Mouse (Mus musculus): ENCODE results near the gene Tars. TPM values are rescaled to one million over a fixed set of nuclear protein-coding genes. Genes with fewer than 3 reads are reported as not detected.

The Tars gene
- total RNA-seq (2021) = 10 to 100 TPM; 40.6 to 46.4 TPM
- long read RNA-seq, full-length matches to known transcripts = 36 of 38 reads
- long read RNA-seq, partial matches to known transcripts = 0 of 38 reads
- long read RNA-seq, other reads (novel, unspliced or antisense) = 2 of 38 reads

DNA sequence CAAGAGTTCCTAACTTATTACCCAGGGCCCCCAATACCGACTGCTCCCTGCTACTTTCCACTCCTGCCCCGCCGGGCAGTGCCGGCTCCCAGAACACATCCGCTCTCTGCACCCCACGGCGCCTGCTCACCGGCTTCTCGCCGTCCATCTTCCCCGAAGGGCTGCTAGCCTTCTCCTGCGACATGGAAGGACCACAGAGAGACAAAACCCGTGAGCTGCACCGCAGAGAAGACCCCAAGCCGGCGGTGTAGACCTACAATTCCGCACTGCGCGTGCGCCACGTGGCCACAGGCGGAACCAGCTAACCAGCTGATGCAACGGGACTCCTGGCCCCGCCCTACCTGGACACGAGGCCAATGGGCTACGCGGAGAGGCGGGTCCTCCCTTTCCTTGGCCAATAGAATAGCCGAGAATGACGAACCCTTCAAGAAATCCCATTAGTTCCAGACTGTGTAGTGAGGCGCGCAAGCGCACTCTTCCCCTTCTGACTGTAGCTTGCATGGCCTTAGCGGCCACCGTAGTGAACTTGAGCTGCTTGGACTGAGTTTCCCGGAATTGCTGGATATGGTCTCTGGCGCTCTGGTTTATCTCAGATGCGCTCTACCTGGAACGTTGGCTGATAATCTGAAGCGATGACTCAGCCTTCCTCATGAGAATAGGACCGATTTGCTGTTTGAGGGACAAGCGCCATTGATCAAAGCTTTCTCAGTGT lies at the start of gene Tars:
Tars (minus strand) TSS at position 310 of the 712 bp plus-strand sequence.
- DNase-seq (ENCODE audit: low spot score in 2 of 2) = peak; percentile 95 to 97

- DNase-seq (ENCODE audit: low spot score in 2 of 2) = no peak
Measured at GRCm38 (mm10) chr15:11437361-11437760, 37.9 kb upstream of the Tars start.

DNA sequence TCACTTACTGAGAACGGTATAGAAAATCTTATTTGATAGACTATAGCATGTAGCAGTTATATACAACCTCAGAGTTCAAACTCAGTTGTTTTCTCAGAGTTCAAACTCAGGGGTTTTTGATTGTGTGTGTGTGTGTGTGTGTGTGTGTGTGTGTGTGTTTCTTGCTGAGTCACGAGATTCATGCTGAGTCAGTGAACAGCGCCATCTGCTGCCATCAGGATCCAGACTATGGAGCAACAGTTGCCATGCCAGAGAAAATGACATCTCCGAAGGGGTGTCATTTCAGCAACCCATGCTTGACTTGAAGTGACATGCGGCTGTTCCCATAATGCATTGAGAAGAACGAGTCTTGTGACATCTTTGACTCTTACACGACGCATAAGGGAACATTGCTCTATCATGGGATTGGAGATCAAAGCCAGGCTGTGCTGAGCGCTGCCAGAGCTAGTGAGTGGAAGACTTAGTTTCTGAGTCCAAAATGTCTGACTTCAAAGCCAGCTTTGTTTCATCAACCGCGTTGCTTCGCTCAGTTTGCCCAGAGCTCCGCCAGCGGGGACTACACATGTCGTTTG lies 37.3 kb upstream of the Tars start:
- peak; percentile 15 to 18 for DNase-seq (ENCODE audit: low spot score in 2 of 2)

GRCm38 (mm10) chr15:11426899-11427298 lies 27.4 kb upstream of the Tars start:
- no peak for DNase-seq (ENCODE audit: low spot score in 2 of 2)

DNA sequence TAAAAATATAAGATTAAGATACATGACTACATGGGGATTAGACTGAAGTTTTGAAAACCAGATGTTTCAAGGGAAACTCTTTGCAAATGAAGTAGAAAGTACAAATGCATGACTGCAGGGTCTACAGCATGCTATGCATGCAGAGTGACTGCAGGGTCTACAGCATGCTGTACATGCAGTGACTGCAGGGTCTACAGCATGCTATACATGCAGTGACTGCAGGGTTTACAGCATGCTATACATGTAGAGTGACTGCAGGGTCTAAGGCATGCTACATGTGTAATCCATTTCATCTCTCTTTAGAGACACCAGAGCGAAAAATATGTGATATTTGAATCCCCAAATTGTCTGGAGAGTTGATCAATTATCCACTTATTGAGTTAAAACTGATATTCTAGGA lies 14.0 kb upstream of the Tars start:
- no peak for DNase-seq (ENCODE audit: low spot score in 2 of 2)

- no peak for DNase-seq (ENCODE audit: low spot score in 2 of 2)
Measured at GRCm38 (mm10) chr15:11412542-11412941, 13.1 kb upstream of the Tars start.

DNA sequence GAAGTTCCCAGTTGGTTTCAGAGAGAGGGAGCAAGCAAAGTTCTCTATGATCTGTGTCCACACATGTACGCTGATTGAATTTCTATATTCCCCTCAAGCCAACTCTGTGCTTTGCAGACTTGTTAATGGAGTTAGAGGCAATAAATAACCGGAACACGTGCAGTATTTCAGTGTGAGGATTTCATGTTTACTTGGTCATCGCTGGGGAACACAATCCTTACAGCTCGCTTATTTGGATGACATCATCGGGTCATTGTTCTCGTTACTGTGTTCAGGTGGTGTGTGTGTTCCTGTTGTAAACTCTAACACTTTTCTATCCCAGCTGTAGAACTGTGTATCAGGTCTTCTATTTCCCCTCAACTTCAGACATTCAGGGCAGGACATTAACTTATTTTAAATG lies 12.4 kb upstream of the Tars start:
- DNase-seq (ENCODE audit: low spot score in 2 of 2) = no peak

DNA sequence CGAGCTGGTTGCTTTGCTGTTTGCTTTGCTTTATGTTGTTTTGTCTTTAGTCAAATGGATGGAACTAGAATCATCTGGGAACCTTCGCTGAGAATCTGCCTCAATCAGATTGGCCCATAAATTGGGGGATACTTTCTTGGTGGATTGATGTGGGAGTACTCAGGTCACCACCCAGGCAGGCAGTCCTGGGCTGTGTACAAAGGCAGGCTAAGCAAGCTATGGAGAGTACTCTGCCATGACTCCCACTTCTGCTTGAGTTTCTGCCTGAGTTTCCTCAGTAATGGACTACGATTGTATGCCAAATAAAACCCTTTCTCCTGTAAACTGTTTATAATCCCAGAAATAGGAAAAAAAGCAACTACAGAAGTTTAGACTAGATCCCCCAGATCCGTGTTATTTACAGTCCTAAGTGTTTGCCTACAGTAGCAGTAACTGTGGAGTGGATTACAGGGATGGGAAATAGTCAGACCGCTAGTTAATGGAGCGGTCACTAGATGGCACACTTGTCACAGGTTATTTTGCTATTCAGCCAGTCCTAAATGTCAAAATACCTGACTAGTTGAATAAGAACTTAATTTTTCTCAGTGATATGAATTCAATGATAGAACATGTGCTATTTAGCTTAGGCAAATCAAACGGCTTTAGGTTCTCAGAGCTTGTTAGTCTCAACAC lies 8.8 kb upstream of the Tars start:
- peak; percentile 22 to 37 for DNase-seq (ENCODE audit: low spot score in 2 of 2)

DNA sequence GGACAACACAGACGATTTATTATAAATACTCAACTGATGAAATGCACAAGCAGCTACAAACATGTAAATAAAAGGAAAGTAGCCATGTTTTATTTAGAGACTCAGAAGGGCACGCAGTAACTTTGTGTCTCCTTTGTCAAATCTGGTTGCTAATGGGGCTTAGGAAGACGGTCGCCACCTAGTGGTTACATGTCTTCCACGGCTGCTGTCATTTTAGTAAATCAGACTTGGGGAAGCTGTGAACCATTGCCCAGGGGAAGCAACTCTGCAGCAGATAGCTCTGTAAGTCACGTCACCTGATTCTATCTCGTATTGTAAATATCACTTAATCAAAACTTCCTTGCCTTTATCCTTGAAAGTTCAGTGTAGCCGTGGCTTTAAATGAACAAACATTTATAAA lies 7.9 kb upstream of the Tars start:
- peak; percentile 62 to 72 for DNase-seq (ENCODE audit: low spot score in 2 of 2)

DNA sequence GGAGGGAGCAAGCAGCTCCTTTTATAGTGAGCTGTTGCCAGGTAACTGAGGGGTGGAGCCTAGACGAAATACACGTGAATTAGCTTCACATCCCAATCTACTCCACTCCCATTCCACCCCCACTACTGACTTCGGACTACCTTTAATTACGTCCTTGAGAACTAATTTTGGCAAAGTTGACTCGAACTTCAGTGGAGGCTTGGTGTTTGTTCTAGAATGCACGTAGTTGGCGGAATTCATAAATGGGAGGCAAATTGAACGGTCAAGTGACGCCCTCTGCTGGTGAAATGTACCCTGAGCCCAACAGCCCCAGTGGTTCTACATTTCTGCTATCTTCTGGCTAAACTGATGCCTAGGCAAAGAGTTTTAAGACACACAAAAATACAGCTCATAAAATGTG lies 7.3 kb upstream of the Tars start:
- DNase-seq (ENCODE audit: low spot score in 2 of 2) = peak; percentile 28 to 34

- DNase-seq (ENCODE audit: low spot score in 2 of 2) = no peak
Measured at GRCm38 (mm10) chr15:11398676-11399350, 652 bp downstream of the Tars start.

- DNase-seq (ENCODE audit: low spot score in 2 of 2) = no peak
Measured at GRCm38 (mm10) chr15:11396421-11396820, 3.0 kb downstream of the Tars start.

GRCm38 (mm10) chr15:11392903-11393302 lies 6.6 kb downstream of the Tars start:
- no peak for DNase-seq (ENCODE audit: low spot score in 2 of 2)

DNA sequence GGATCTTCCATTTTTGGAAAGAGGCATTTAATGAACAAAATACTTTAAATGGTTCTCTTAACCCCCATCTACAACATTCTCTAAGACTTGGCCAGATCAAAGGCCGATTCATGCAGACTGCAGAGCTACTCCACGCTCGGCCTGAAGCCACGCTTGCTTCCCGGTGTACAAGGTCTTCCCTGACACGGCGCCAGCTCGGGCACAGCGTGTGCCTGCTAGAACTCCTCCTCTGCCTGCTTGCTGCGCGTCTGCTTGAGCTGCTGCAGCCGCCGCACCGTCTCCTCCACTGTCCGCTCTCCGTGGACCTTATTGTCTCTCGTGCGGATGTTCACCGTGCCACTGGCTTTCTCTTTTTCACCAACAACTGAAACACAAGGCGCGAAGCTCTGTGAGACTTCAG lies 15.7 kb downstream of the Tars start:
- DNase-seq (ENCODE audit: low spot score in 2 of 2) = no peak

DNA sequence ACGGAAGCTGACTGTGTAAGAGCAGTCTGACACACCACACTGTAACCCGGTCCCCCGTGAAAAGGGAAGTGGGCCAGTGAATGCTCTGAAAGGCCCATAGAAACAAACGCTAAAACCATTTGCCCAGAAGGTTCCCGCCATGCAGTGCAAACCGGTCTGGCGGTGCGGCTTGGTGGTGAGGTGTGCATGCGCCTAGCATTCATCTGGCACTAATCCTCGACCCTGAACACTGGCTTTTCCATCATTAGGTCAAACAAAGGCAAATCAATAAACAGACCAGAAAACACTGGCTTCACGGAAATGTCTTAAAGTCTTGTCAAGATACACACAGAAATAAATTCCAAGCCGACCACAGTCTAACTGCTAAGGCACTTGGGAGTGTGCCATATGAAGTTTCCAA lies 16.9 kb downstream of the Tars start:
- DNase-seq (ENCODE audit: low spot score in 2 of 2) = no peak

DNA sequence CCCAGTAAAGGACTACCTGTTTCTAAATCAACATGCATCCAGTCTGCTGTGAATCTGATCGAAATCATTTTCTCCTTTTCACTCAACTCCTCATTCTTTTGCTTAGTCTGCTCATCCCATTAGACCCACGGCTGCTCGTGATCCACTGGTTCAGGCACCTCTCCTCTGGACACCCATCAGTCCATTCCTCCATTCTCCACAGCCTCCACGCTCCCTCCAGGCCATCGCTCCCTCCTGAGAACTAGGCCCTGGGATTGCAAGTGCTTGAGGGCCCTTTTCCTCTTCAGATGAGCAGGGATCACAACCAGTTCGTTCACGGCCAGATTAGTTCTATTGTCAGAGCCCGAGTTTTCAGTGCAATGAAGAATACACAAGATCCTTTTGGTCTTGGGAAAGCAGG lies 18.8 kb downstream of the Tars start:
- no peak for DNase-seq (ENCODE audit: low spot score in 2 of 2)

GRCm38 (mm10) chr15:11380087-11380530 lies 19.4 kb downstream of the Tars start:
- peak; percentile 27 to 34 for DNase-seq (ENCODE audit: low spot score in 2 of 2)

DNA sequence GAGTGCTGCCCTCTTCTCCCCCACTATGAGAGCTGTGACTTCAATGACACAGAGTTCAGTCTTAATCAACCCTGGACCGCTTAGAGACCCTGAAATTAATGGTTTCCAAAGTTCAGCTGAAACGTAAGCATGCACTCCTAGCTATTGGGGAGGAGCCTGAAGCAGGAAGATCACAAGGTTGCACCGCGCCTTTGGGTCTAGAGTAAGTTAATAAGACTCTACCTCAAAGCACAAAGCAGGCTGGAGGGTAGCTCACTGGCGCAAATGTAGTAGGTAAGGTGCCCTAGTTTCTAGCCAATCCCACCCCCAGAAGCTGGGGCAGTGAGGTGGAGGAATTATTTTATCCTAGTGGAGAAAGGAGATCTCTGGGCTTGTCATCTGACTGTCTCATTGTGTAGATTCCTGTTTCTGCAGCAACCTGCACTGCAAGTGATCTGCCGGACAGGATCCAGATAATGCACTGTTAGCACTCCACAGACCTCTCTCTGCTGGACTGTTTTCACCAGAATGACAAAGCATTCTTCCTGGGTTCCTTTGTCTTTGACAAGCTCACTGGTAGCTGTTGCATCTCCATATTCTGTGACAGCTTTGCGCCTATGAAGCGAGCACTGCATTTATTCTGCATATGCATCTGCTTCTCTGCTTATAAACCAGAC lies 19.9 kb downstream of the Tars start:
- no peak for DNase-seq (ENCODE audit: low spot score in 2 of 2)

DNA sequence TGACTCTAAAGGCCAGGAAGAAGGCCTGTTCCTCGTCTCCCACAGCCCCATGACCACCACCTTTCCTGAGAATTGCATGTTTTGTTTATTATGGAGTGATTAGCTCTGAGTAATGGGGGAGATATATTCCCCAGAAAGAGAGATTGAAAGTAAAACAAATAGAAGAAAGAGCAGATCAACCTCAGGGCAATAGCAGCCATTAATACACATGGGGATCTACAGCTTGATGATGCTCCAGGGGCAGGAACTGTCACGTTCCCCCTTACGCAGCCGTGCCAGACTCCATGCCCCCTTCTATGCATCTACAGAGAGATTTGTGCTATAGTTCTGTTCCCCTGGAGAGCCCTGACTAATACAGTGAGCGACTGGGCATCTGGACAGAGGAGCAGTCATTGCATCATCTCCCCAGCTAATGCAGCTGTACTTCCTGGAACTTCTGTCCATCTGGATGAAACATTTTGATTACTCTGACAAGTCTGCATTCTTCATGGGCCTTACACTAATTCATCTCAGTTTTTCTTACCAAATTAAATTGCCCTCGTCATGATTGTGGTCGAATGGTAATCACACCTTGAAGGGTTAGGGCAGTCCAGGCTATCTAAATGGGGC lies 28.9 kb downstream of the Tars start:
- no peak for DNase-seq (ENCODE audit: low spot score in 2 of 2)

- DNase-seq (ENCODE audit: low spot score in 2 of 2) = no peak
Measured at GRCm38 (mm10) chr15:11369572-11369971, 29.9 kb downstream of the Tars start.

DNA sequence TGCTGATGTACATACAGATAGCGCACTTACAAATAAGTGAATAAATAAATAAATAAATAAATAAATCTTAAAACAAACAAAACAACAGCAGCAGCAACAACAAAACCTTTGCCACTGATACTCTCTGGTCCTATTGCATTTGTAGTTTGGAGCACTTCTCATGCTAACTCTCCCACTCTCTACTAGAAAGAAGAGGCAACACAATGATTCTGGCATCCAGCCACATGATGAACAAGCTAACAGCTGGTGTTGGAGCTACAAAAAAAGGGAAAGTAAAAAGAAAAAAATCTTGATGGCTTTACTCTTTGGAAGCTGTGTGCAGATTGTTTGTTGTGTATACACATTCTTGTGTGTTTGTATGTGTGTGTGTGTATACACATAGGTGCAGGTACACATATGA lies 34.7 kb downstream of the Tars start:
- DNase-seq (ENCODE audit: low spot score in 2 of 2) = peak; percentile 28 to 31
